Mouse (Mus musculus) testis, adult 2 months (tissue): ENCODE measurements around the gene Obp2b. TPM values are rescaled to one million over a fixed set of nuclear protein-coding genes. Genes with fewer than 3 reads are reported as not detected.
A peak's percentile ranks its signal among the peaks of the same experiment; 100 is the strongest.

ENCODE experiments used
- H3K27ac ChIP-seq: fragments of 200-500 bp; 2 replicates; pipeline ENCODE4 v1.5.1; 2012; ENCODE audit warnings: low read depth, low read length; ENCODE audit not compliant: control insufficient read depth, insufficient read depth
- H3K27me3 ChIP-seq: fragments of 200-500 bp; 2 replicates; pipeline ENCODE4 v1.6.1; 2012; ENCODE audit warnings: mild to moderate bottlenecking, low read length, moderate library complexity; ENCODE audit not compliant: control insufficient read depth, insufficient read depth
- H3K36me3 ChIP-seq: fragments of 200-500 bp; 2 replicates; pipeline ENCODE4 v1.6.1; 2012; ENCODE audit warnings: mild to moderate bottlenecking, low read length; ENCODE audit not compliant: control insufficient read depth, insufficient read depth
- H3K4me1 ChIP-seq: fragments of 200-500 bp; 2 replicates; pipeline ENCODE4 v1.6.1; 2012; ENCODE audit warnings: low read length; ENCODE audit not compliant: control insufficient read depth, insufficient read depth
- H3K4me3 ChIP-seq: fragments of 200-500 bp; 2 replicates; pipeline ENCODE4 v1.5.1; 2012; ENCODE audit warnings: low read depth, mild to moderate bottlenecking, low read length, moderate library complexity, mixed read lengths; ENCODE audit not compliant: control insufficient read depth
- CTCF ChIP-seq: fragments of 200-500 bp; IDR thresholded peaks from 2 replicates; pipeline ENCODE4 v1.5.1; 2012; ENCODE audit warnings: low read depth, mild to moderate bottlenecking, inconsistent platforms, low read length, moderate library complexity; ENCODE audit not compliant: control insufficient read depth, insufficient read depth, insufficient replicate concordance
- POLR2A ChIP-seq: fragments of 200-500 bp; IDR thresholded peaks from 2 replicates; pipeline ENCODE4 v1.6.1; 2012; ENCODE audit warnings: low read depth, mild to moderate bottlenecking, inconsistent platforms, low read length, moderate library complexity; ENCODE audit not compliant: control insufficient read depth
- polyA plus RNA-seq: library from polyadenylated mRNA; depleted of rRNA; stranded (reverse); fragments of >200 nt; gene quantifications from 2 replicates; pipeline ENCODE4 v1.2.3, GENCODE M21; 2012; rRNA removed

The Obp2b gene
- polyA plus RNA-seq, 1 experiment = not detected

- no peak for TF ChIP-seq POLR2A
- no peak for TF ChIP-seq CTCF
- no peaks in the 10 kb centered on the region for H3K4me1 ChIP-seq
- no peaks in the 10 kb centered on the region for H3K36me3 ChIP-seq
- no peak overlapping the region for H3K27ac ChIP-seq
- no peaks in the 10 kb centered on the region for H3K27me3 ChIP-seq
- no peak overlapping the region for H3K4me3 ChIP-seq
Measured at GRCm38 (mm10) chr2:25780921-25781320, 44.1 kb downstream of the Obp2b start.

- no peaks in the 10 kb centered on the region for H3K4me1 ChIP-seq
- H3K27me3 ChIP-seq = no peaks in the 10 kb centered on the region
- no peak within 1 kb of the TSS for H3K4me3 ChIP-seq
- TF ChIP-seq POLR2A (no peak), CTCF (no peak)
- H3K27ac ChIP-seq = no peak within 1 kb of the TSS
- H3K36me3 ChIP-seq = no peaks in the 10 kb centered on the region
Measured at GRCm38 (mm10) chr2:25781957-25782356, 45.1 kb downstream of the Obp2b start, which contains the start of gene Gm13539. Gm13539 (plus strand) TSS chr2:25782257.

GRCm38 (mm10) chr2:25785573-25786322 lies 48.9 kb downstream of the Obp2b start:
- Histone ChIP-seq H3K4me1 (no peaks in the 10 kb centered on the region), H3K4me3 (peak overlapping the region; percentile 64), H3K27ac (no peak overlapping the region), H3K36me3 (no peaks in the 10 kb centered on the region), H3K27me3 (no peaks in the 10 kb centered on the region)
- TF ChIP-seq POLR2A (0 out of 2 replicates have a peak, but pooled peaks have one; percentile 14), CTCF (no peak)

- H3K27ac ChIP-seq = no peak overlapping the region
- no peak for TF ChIP-seq POLR2A
- no peak for TF ChIP-seq CTCF
- no peaks in the 10 kb centered on the region for H3K36me3 ChIP-seq
- no peaks in the 10 kb centered on the region for H3K4me1 ChIP-seq
- no peaks in the 10 kb centered on the region for H3K27me3 ChIP-seq
- no peak overlapping the region for H3K4me3 ChIP-seq
Measured at GRCm38 (mm10) chr2:25789092-25789491, 52.3 kb downstream of the Obp2b start.

Other genes with a start within 250 kb of the Obp2b start
- 5.7 TPM in 1 of 2 replicates, not detected in the other for gene Lcn12, start 243.1 kb upstream of the Obp2b start, polyA plus RNA-seq
- 137 and 166 TPM in 2 replicates for gene Fbxw5, start 236.3 kb upstream of the Obp2b start, polyA plus RNA-seq
- 58.4 and 70.5 TPM in 2 replicates for gene C8g, start 235.3 kb upstream of the Obp2b start, polyA plus RNA-seq
- gene Traf2, start 190.1 kb upstream of the Obp2b start, polyA plus RNA-seq = 12.2 and 12.7 TPM in 2 replicates
- 170 and 227 TPM in 2 replicates for gene Edf1, start 179.2 kb upstream of the Obp2b start, polyA plus RNA-seq
- gene Mamdc4, start 162.2 kb upstream of the Obp2b start, polyA plus RNA-seq = 1.7 and 8.5 TPM in 2 replicates
- 102 and 112 TPM in 2 replicates for gene Phpt1, start 161.8 kb upstream of the Obp2b start, polyA plus RNA-seq
- gene Ajm1, start 155.3 kb upstream of the Obp2b start, polyA plus RNA-seq = 0.11 and 0.19 TPM in 2 replicates
- 40.9 and 46.2 TPM in 2 replicates for gene Rabl6, start 128.5 kb upstream of the Obp2b start, polyA plus RNA-seq
- 101 and 107 TPM in 2 replicates for gene Ccdc183, start 119.3 kb upstream of the Obp2b start, polyA plus RNA-seq
- 24.0 and 26.8 TPM in 2 replicates for gene Tmem141, start 115.0 kb upstream of the Obp2b start, polyA plus RNA-seq
- 0.07 and 0.54 TPM in 2 replicates for gene Fcna, start 109.0 kb upstream of the Obp2b start, polyA plus RNA-seq
- not detected in 2 replicates for gene Lcn8, start 83.9 kb upstream of the Obp2b start, polyA plus RNA-seq
- not detected in 2 replicates for gene Lcn5, start 79.1 kb upstream of the Obp2b start, polyA plus RNA-seq
- gene Lcn6, start 60.2 kb upstream of the Obp2b start, polyA plus RNA-seq = not detected in 2 replicates
- not detected in 2 replicates for gene Lcn10, start 54.3 kb upstream of the Obp2b start, polyA plus RNA-seq
- gene Obp2a, start 37.0 kb upstream of the Obp2b start, polyA plus RNA-seq = not detected in 2 replicates
- gene Bmyc, start 30.3 kb upstream of the Obp2b start, polyA plus RNA-seq = 6.3 and 6.4 TPM in 2 replicates
- gene Lcn3, start 28.6 kb downstream of the Obp2b start, polyA plus RNA-seq = not detected in 2 replicates
- gene Lcn11, start 40.0 kb downstream of the Obp2b start, polyA plus RNA-seq = not detected in 2 replicates
- 14.4 and 17.0 TPM in 2 replicates for gene Gm13539, start 45.2 kb downstream of the Obp2b start, polyA plus RNA-seq
- 55.2 and 62.6 TPM in 2 replicates for gene Glt6d1, start 78.8 kb downstream of the Obp2b start, polyA plus RNA-seq
- not detected in 2 replicates for gene Lcn9, start 86.1 kb downstream of the Obp2b start, polyA plus RNA-seq
- gene Sohlh1, start 110.2 kb downstream of the Obp2b start, polyA plus RNA-seq = 8.0 and 8.5 TPM in 2 replicates
- gene Kcnt1, start 126.7 kb downstream of the Obp2b start, polyA plus RNA-seq = 6.8 and 7.8 TPM in 2 replicates
- 108 and 125 TPM in 2 replicates for gene Camsap1, start 246.3 kb downstream of the Obp2b start, polyA plus RNA-seq